Mouse (Mus musculus) mature B cell (primary cell): ENCODE data around the gene Spaca3.

Experiments used
- in situ Hi-C: fragments of 300-500 bp; cut with MboI; formaldehyde crosslinking; loops from 2 replicates; pipeline ENCODE4 v1.14.3; 2019

Spaca3 gene

GRCm38 (mm10) chr11:80858065-80858464, at the start of gene Spaca3:
TSS of gene Spaca3 (plus strand) at chr11:80858365.
- in situ Hi-C loops, result no loop called here

GRCm38 (mm10) chr11:80808551-80809070, 49.6 kb upstream of the Spaca3 start:
- in situ Hi-C loops, result no loop called here

GRCm38 (mm10) chr11:80809666-80809992, 48.5 kb upstream of the Spaca3 start:
- in situ Hi-C loops, result no loop called here

DNA sequence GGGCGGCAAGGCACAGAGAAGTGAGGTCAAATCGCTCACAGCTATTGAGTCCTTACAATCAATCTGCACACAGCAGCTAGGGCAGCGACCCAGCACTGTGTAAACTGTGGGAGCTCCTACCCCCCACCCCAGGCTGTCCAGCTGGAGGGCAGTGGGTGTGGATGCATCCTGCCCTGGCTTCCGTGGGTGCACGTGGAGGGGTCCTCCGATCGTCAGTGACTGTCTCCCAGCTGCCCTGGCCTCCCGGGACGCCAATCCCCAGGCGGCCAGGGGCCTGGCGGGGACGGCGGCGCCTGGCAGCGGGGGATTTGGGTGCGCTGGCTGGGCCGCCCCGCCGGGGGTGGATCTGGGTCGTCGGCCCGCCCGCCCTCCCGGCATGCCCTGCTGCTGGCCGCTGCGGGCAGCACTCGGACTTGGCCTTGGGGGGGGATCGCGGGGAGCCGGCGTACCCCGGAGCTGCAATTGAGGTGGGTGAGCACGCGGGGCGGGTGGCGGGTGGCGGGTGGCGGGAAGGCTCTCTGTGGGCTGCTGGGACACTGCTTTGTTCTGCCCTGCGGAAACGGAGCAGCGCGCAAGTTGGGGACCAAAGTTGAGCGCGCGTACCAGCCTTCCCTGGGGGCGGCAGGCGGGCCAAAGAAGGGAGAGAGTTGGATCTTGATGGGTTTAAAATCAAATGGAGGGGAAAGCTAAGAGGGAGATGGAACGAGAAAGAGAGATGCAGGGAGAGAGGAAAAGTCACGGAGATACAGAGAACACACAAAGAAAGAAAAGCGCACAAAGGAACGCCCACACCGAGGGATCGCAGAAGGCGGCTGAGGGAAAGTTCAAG, 48.0 kb upstream of the Spaca3 start, which contains the start of gene Tmem98:
TSS of gene Tmem98 (plus strand) at position 183 of the 829 bp plus-strand sequence.
- in situ Hi-C loops, result no loop called here

DNA sequence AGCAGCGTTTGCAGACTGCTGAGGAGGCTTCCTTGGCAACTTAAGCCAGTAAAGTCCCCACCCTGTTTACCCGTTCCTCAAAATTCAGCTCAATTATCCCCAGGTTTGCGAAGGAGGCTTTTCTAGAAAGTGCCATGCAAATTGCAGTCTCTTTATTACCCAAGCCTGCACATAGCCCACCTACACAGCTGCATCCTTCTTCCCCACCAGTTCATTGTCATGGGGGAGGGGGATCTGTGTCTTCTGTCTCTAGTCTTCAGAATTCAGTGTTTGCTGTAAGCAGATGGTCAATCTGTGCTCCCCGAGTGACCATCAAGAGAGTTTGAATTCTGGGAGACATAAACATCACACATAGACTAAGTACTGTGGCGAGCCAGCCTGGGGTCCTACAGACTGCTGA, 47.0 kb upstream of the Spaca3 start:
- in situ Hi-C loops, result no loop called here

DNA sequence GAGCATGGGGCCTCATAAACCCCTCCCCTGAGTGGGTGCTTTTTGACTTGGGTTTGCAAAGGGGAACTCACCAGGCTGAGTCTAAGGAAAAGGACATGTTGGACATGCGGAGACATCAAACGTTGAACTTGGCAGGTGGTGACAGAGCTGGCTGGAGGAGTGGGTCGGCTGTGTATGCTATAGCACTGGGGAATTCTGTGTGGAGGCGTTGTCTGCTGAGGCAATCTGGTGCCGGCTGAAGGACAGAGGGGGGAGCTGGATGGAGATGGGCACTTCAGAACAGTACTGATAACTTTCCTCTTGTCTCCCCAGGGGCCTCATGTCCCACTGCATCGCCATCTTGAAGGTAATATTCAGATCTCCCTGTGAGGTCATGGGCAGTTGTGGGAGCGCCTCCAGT, 42.8 kb upstream of the Spaca3 start:
- in situ Hi-C loops, result no loop called here

- in situ Hi-C loops, result no loop called here
Measured at GRCm38 (mm10) chr11:80818060-80818697, 40.0 kb upstream of the Spaca3 start.

- in situ Hi-C loops, result loop anchor here (5.0 kb wide), 1 partner anchor 128 kb away; no protein-coding TSS in a partner anchor
Measured at GRCm38 (mm10) chr11:80820085-80820484, 38.1 kb upstream of the Spaca3 start.

DNA sequence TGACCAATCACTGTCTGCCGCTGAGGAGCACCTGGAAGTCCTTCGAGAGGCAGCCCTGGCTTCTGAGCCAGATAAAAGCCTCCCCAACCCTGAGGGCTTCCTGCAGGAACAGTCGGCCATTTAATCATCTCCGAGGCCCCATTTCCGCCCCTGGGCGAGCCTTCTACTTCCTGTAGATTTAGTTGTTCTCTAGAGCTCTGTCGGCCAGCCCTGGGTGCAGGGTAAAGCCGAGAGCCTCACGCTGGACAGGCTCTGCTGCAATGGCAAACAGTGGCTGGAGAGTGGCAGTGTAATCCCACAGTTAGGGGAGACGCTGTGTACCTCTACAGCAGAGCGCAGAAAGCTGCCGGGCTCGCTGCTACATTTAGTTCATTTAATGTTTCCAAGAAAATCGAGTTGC, 36.9 kb upstream of the Spaca3 start:
- in situ Hi-C loops, result loop anchor here (5.0 kb wide), 1 partner anchor 129 kb away; no protein-coding TSS in a partner anchor

DNA sequence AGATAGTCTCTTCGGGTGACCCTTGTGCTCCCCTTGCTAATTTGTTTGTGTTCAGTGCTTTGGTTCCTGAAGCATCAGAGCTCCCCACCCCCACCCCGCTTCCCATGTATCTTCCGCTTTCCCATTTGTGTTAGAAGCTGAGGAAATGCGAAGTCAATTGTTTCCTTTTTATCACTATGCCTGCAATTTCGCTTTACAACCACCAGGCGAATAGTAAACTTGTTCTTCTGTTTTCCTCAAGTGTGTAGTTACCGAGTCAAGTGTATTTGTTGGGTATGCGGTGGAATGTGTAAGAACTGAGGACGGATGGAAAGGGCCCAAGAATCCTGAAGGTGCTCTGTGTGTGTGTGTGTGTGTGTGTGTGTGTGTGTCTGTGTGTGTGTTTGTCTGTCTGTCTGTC, 36.4 kb upstream of the Spaca3 start:
- in situ Hi-C loops, result loop anchor here (5.0 kb wide), 1 partner anchor 129 kb away; no protein-coding TSS in a partner anchor

GRCm38 (mm10) chr11:80835395-80835794, 22.8 kb upstream of the Spaca3 start:
- in situ Hi-C loops, result no loop called here

GRCm38 (mm10) chr11:80835841-80836240, 22.3 kb upstream of the Spaca3 start:
- in situ Hi-C loops, result no loop called here

GRCm38 (mm10) chr11:80838724-80839123, 19.4 kb upstream of the Spaca3 start:
- in situ Hi-C loops, result no loop called here

DNA sequence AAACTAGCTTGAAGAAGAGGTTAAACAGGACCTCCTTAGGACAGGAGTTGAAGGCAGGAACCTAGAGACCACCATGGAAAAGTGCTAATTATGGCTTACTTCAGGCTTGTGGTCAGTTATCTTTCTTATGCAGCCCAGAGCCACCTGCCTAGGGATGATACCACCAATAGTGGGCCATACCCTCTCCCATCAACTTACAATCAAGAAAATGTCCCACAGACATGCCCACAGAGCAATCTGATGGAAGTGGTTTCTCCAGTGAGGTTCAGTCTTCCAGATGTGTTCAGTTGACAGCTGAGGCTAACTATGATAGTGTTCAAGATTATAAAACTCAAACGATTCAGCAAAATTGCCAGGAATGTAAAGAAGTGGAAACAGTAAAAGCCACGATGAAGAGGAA, 14.7 kb upstream of the Spaca3 start:
- in situ Hi-C loops, result no loop called here

DNA sequence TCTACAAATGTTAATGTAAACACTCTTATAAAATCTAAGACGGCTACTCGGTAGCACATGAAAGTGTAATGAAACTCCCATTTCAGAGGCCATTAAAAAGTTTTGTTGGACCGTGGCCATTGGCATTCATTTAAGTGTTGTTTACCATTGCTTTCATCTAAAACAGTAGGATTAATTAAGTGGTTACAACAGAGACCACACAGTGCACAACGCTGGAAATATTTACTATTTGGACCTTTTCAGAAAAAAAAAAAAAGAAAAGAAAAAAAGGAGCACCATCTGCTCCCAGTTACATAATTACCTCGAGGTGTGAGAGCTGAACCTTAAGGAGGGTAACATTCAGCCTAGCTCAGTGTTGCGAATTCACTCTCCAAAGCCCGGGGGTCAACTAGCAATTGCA, 12.7 kb upstream of the Spaca3 start:
- in situ Hi-C loops, result no loop called here

- in situ Hi-C loops, result no loop called here
Measured at GRCm38 (mm10) chr11:80846115-80846514, 12.1 kb upstream of the Spaca3 start.

- in situ Hi-C loops, result no loop called here
Measured at GRCm38 (mm10) chr11:80848131-80848530, 10.0 kb upstream of the Spaca3 start.

- in situ Hi-C loops, result no loop called here
Measured at GRCm38 (mm10) chr11:80851859-80852258, 6.3 kb upstream of the Spaca3 start.

- in situ Hi-C loops, result no loop called here
Measured at GRCm38 (mm10) chr11:80853014-80853413, 5.2 kb upstream of the Spaca3 start.

DNA sequence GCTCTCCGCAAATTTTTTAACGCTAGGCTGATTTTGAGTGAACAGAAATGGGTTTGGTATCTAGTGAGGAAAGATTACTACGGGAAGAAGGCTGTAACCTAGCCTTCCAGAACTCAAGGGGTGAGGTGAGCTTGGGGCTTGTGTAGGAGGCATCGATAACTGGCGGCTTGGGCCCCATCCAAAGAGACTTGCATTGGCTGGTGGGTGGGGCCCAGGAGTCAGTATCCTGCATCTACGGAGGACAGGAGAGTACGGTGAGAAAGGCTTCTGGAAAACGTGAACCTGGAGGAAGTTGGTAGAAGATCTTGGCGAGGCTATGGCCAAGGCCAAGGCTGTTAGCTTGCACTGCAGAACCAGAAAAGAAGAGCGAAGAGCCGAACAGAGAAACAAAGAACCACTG, 3.7 kb upstream of the Spaca3 start:
- in situ Hi-C loops, result no loop called here

DNA sequence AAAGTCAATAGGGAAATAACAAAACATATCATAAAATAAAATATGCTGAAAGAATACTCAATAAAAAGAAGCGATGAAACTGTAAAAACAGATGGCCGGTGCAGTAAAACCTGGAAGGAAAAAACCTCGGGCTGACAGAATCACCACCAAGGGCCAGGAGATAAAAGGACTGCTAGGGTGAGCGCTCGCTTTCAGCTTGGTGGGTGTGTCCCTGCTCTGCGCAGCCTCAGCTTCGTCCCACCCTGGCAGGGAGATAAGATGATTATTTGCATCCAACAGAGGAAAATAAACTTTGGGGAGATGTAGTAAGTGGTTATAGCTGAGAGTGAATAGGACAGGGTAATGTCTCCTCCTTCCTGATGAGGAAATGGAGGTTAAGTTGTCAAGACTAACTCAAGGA, 3.3 kb upstream of the Spaca3 start:
- in situ Hi-C loops, result no loop called here

DNA sequence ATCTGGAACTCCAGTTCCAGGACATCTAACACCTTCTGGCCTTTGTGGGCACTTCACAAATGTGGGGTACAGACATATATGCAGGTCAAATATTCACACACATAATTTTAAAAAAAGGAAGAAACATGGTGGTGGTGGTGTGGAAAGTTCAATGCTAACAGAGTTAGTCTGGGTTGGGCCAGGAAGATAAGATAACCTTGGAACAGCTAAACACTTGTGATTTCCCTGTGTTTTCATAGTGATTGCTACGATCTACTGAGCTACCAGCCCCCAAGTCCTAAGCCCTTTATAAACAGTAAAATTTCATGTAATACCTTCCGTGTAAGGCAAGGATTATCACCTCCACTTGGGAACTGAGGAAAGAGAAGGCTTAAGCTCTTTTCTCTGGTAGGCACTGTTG, 1.3 kb upstream of the Spaca3 start:
- in situ Hi-C loops, result no loop called here

DNA sequence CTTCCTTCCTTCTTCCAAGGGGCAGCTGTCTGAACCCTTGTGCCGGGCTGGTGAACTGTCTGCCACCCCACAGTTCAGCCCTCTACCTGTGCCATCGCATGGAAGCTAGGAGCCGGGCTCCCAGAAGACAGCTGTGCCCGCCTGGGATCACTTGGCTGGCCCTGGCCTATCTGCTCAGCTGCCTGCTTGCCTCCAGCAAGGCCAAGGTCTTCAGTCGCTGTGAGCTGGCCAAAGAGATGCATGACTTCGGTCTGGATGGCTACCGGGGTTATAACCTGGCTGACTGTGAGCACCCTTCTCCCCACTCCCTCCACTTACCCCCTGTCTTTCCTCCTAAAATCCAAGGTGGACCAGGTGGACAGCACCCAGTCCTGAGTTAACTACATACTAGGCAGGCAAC, 4.8 kb downstream of the Spaca3 start:
- in situ Hi-C loops, result no loop called here
